Mouse (Mus musculus) testis, adult 2 months (tissue): ENCODE data around the gene Cabp7. TPM values are rescaled to one million over a fixed set of nuclear protein-coding genes. Genes with fewer than 3 reads are reported as not detected.

Experiments used
- H3K27ac ChIP-seq: fragments of 200-500 bp; 2 replicates; pipeline ENCODE4 v1.5.1; 2012; ENCODE audit warnings: low read depth, low read length; ENCODE audit not compliant: control insufficient read depth, insufficient read depth
- H3K27me3 ChIP-seq: fragments of 200-500 bp; 2 replicates; pipeline ENCODE4 v1.6.1; 2012; ENCODE audit warnings: mild to moderate bottlenecking, low read length, moderate library complexity; ENCODE audit not compliant: control insufficient read depth, insufficient read depth
- H3K36me3 ChIP-seq: fragments of 200-500 bp; 2 replicates; pipeline ENCODE4 v1.6.1; 2012; ENCODE audit warnings: mild to moderate bottlenecking, low read length; ENCODE audit not compliant: control insufficient read depth, insufficient read depth
- H3K4me1 ChIP-seq: fragments of 200-500 bp; 2 replicates; pipeline ENCODE4 v1.6.1; 2012; ENCODE audit warnings: low read length; ENCODE audit not compliant: control insufficient read depth, insufficient read depth
- H3K4me3 ChIP-seq: fragments of 200-500 bp; 2 replicates; pipeline ENCODE4 v1.5.1; 2012; ENCODE audit warnings: low read depth, mild to moderate bottlenecking, low read length, moderate library complexity, mixed read lengths; ENCODE audit not compliant: control insufficient read depth
- CTCF ChIP-seq: fragments of 200-500 bp; IDR thresholded peaks from 2 replicates; pipeline ENCODE4 v1.5.1; 2012; ENCODE audit warnings: low read depth, mild to moderate bottlenecking, inconsistent platforms, low read length, moderate library complexity; ENCODE audit not compliant: control insufficient read depth, insufficient read depth, insufficient replicate concordance
- POLR2A ChIP-seq: fragments of 200-500 bp; IDR thresholded peaks from 2 replicates; pipeline ENCODE4 v1.6.1; 2012; ENCODE audit warnings: low read depth, mild to moderate bottlenecking, inconsistent platforms, low read length, moderate library complexity; ENCODE audit not compliant: control insufficient read depth
- polyA plus RNA-seq: library from polyadenylated mRNA; depleted of rRNA; stranded (reverse); fragments of >200 nt; gene quantifications from 2 replicates; pipeline ENCODE4 v1.2.3, GENCODE M21; 2012

Cabp7 gene
- polyA plus RNA-seq, 1 experiment: 0.07 TPM

DNA sequence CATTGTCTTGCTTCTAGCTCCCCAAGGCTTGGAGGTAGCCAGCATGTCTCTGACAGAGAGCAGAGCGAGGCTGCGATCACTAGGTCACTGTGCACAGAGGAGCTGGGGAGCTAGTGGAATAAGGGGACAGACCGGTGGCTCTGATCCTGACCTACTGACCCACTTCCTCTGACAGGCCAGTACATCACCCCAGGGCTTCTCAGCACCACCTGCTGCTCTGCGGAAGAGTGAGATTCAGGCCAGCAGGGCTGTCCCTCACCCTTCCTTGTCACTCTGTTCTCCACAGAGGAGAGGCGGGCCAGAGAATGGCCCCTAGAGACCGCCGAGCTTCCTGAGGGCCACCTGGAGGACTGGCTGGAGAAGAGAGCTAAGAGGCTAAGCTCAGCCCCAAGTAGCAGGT lies 14.8 kb downstream of the Cabp7 start:
- H3K36me3 ChIP-seq: no peaks in the 10 kb centered on the region
- no peaks in the 10 kb centered on the region for H3K27me3 ChIP-seq
- no peaks in the 10 kb centered on the region for H3K4me1 ChIP-seq
- H3K27ac ChIP-seq: no peak overlapping the region
- TF ChIP-seq POLR2A (no peak), CTCF (no peak)
- H3K4me3 ChIP-seq: no peak overlapping the region

DNA sequence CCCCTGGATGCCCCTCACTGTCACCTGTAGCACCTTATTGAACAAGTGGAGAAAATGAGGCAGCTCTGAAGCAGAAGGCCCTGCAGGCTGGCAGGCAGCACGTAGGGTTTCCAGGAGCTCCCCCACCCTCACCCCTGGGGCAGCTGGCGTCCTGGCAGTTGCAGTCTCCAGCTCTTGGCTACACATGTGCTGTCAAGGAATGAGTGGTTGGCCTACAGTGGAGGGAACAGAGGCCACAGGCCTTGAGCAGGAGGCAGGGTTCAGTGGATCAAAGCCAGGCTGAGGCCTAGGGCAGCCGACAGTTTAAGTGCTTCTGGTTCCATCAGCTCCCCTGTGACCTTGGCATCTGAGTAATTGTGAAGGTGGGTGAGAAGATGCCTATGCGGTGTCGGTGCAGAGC lies 15.7 kb downstream of the Cabp7 start:
- H3K36me3 ChIP-seq: no peaks in the 10 kb centered on the region
- no peak for TF ChIP-seq POLR2A
- TF ChIP-seq CTCF: no peak
- no peak overlapping the region for H3K4me3 ChIP-seq
- no peak overlapping the region for H3K27ac ChIP-seq
- H3K4me1 ChIP-seq: no peaks in the 10 kb centered on the region
- H3K27me3 ChIP-seq: no peaks in the 10 kb centered on the region

DNA sequence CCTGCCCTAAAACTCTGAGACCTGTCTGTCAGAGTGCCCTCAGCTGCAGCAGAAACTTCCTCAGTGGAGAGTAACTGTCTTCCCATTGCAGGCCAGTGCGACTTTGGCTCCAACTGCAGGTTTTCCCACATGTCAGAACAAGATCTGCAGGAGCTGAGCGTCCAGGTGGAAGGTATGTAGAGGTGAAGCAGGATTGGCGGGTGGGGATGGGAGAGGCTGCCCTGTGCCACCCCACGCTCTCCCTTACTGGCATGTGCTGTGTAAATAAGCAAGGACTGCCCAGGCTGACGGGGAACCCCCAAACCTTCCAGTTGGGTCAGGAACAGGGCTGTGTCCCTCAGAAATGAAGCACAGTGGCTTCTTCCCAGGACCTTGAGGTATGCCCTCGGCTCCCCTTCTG lies 16.5 kb downstream of the Cabp7 start:
- TF ChIP-seq CTCF: no peak
- no peaks in the 10 kb centered on the region for H3K36me3 ChIP-seq
- H3K27me3 ChIP-seq: no peaks in the 10 kb centered on the region
- H3K4me1 ChIP-seq: no peaks in the 10 kb centered on the region
- H3K4me3 ChIP-seq: no peak overlapping the region
- no peak overlapping the region for H3K27ac ChIP-seq

DNA sequence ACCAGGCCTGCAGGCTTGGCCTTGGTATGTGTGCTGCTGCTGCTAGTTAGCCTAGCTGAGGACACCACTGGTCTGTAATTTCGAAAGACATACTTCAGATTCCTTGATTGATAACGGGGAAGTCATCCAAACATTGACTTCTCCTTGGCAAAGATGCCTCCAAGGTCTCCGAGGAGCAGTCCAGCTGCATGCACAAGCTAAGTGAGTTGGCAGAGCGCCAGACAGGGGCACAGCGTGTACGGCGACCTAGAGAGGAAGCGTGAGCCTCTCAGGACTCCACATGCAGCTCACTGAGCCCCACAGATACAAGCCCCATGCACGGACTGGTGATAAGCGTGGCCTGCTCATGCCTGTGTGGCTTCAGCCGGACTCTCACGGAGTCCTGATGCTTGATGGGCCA lies 17.0 kb downstream of the Cabp7 start:
- Histone ChIP-seq H3K36me3 (no peaks in the 10 kb centered on the region), H3K4me1 (no peaks in the 10 kb centered on the region), H3K27ac (no peak overlapping the region), H3K4me3 (no peak overlapping the region), H3K27me3 (no peaks in the 10 kb centered on the region)
- TF ChIP-seq CTCF (no peak), POLR2A (no peak)

DNA sequence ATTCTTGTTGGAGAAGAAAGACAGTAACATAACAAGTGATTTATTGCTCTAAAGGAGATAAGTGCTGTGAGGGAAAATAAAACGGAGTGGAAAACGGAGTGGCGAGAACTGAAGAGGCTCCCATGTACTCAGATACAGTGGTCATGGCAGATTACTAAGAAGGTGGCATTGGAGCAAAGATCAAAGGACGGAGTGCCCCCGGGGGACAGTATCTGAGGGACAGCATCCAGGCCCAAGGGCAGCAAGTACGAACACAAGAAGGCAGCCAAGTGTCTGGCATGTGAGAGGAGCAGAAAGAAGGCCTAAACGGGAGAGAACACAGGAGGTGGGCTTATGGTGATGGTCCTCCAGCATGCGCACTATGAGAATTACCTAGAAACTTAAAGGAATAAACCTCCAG lies 24.9 kb downstream of the Cabp7 start:
- Histone ChIP-seq H3K27ac (no peak overlapping the region), H3K27me3 (no peaks in the 10 kb centered on the region), H3K4me3 (no peak overlapping the region), H3K36me3 (no peaks in the 10 kb centered on the region), H3K4me1 (peaks cover 2% of the 10 kb centered on the region; the same call in 1 of the 2 replicates)
- TF ChIP-seq POLR2A (no peak), CTCF (no peak)

DNA sequence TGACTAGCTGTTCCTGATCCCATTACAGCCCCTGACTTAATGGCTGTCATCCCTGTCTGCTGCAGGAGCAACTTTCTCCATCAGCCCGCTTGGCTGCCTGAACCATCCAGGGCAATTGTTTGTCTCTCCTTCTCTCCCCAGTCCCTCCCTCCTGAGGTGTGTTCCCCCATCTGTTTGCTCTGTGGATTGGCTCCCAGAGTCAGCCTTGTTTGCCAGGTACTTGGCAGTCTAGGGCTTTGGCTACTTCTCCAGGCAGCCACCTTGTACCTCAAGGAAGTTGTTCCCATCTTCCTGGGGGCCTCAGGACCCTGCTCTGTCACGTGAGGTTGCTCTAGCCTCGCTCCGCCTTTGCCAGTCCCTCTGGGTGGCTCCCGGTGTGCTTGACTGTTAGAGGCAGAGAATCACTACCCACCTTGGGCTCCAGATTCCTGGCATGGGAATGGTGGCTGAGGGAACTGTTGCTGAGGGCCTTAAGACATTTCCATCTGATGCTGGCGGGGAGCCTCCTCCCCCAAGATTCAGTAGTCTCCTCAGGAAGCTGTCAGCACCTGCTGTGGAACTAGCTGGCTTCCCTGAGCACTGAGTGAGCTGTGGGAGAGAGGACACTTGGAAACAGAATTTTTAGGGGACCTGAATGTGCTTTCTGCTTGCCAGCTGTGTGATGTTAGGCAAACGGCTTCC lies 25.5 kb downstream of the Cabp7 start:
- TF ChIP-seq POLR2A: no peak
- no peak for TF ChIP-seq CTCF
- peaks cover 2% of the 10 kb centered on the region; the same call in 1 of the 2 replicates for H3K4me1 ChIP-seq
- H3K27ac ChIP-seq: no peak overlapping the region
- H3K27me3 ChIP-seq: no peaks in the 10 kb centered on the region
- H3K36me3 ChIP-seq: no peaks in the 10 kb centered on the region
- no peak overlapping the region for H3K4me3 ChIP-seq

DNA sequence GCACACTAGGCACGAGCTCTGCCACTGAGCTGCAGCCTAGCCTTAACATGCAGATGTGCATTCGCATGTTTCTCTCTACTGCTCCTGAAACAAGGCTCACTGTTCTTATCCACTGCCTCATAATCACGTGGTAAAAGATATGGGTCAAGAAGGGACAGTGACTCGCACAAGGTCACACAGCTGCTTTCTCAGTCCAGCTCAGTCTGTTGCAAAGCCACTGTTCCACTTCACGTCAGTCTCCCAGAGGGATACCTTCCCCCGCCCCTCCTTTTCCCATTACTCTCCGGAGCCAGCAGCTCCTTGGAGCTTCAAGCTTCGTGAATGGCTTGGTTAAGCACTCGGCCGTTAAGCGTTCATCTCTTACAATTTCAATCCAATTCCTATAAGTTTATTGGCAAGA lies 26.2 kb downstream of the Cabp7 start:
- peaks cover 2% of the 10 kb centered on the region; the same call in 1 of the 2 replicates for H3K4me1 ChIP-seq
- H3K36me3 ChIP-seq: no peaks in the 10 kb centered on the region
- no peaks in the 10 kb centered on the region for H3K27me3 ChIP-seq
- H3K27ac ChIP-seq: no peak overlapping the region
- TF ChIP-seq CTCF (no peak), POLR2A (no peak)
- no peak overlapping the region for H3K4me3 ChIP-seq
